Mouse (Mus musculus): ENCODE measurements around the gene Sgpp2. TPM values are rescaled to one million over a fixed set of nuclear protein-coding genes. Genes with fewer than 3 reads are reported as not detected.

Gene Sgpp2
- polyA plus RNA-seq, 1 experiment = 0.02 TPM

GRCm38 (mm10) chr1:78395191-78395735 lies 85.1 kb downstream of the Sgpp2 start:
- no peak for DNase-seq (ENCODE audit: low read depth in 1 of 2, low spot score in 2 of 2)
- WGBS = 83% methylated on average over 8 of the region's 8 CpGs
- Histone ChIP-seq H3K36me3 (ENCODE audit: control insufficient read depth, insufficient read depth, low read length) (no peaks in the 10 kb centered on the region), H3K27ac (ENCODE audit: insufficient read depth, low read length) (no peak overlapping the region), H3K27me3 (ENCODE audit: control insufficient read depth, insufficient read depth, low read length) (no peaks in the 10 kb centered on the region), H3K4me3 (ENCODE audit: extremely low read depth, insufficient read depth, insufficient read length) (no peak overlapping the region), H3K4me1 (ENCODE audit: control insufficient read depth, insufficient read depth, insufficient read length) (no peaks in the 10 kb centered on the region)
- TF ChIP-seq CTCF (IDR thresholded peaks at IDR 0.05; ENCODE audit: extremely low read depth, insufficient read depth, insufficient read length, insufficient replicate concordance) = no peak
- TF ChIP-seq POLR2A (IDR thresholded peaks at IDR 0.05; ENCODE audit: low read depth, low read length) = no peak

- no peak for TF ChIP-seq CTCF (IDR thresholded peaks at IDR 0.05; ENCODE audit: extremely low read depth, insufficient read depth, insufficient read length, insufficient replicate concordance)
- TF ChIP-seq POLR2A (IDR thresholded peaks at IDR 0.05; ENCODE audit: low read depth, low read length) = no peak
- H3K4me3 ChIP-seq (ENCODE audit: extremely low read depth, insufficient read depth, insufficient read length) = no peak overlapping the region
- no peaks in the 10 kb centered on the region for H3K4me1 ChIP-seq (ENCODE audit: control insufficient read depth, insufficient read depth, insufficient read length)
- DNase-seq (ENCODE audit: low read depth in 1 of 2, low spot score in 2 of 2) = no peak
- H3K27me3 ChIP-seq (ENCODE audit: control insufficient read depth, insufficient read depth, low read length) = no peaks in the 10 kb centered on the region
- H3K27ac ChIP-seq (ENCODE audit: insufficient read depth, low read length) = no peak overlapping the region
- no peaks in the 10 kb centered on the region for H3K36me3 ChIP-seq (ENCODE audit: control insufficient read depth, insufficient read depth, low read length)
- WGBS = 68% methylated on average over 6 of the region's 6 CpGs
Observed at GRCm38 (mm10) chr1:78395737-78396136, 85.6 kb downstream of the Sgpp2 start.

GRCm38 (mm10) chr1:78396320-78396913 lies 86.3 kb downstream of the Sgpp2 start:
- Histone ChIP-seq H3K4me3 (ENCODE audit: extremely low read depth, insufficient read depth, insufficient read length) (no peak overlapping the region), H3K27ac (ENCODE audit: insufficient read depth, low read length) (no peak overlapping the region), H3K4me1 (ENCODE audit: control insufficient read depth, insufficient read depth, insufficient read length) (no peaks in the 10 kb centered on the region), H3K36me3 (ENCODE audit: control insufficient read depth, insufficient read depth, low read length) (no peaks in the 10 kb centered on the region), H3K27me3 (ENCODE audit: control insufficient read depth, insufficient read depth, low read length) (no peaks in the 10 kb centered on the region)
- no peak for TF ChIP-seq CTCF (IDR thresholded peaks at IDR 0.05; ENCODE audit: extremely low read depth, insufficient read depth, insufficient read length, insufficient replicate concordance)
- no peak for TF ChIP-seq POLR2A (IDR thresholded peaks at IDR 0.05; ENCODE audit: low read depth, low read length)
- no peak for DNase-seq (ENCODE audit: low read depth in 1 of 2, low spot score in 2 of 2)
- WGBS = 37% methylated on average over 8 of the region's 8 CpGs

- Histone ChIP-seq H3K27ac (ENCODE audit: insufficient read depth, low read length) (no peak overlapping the region), H3K36me3 (ENCODE audit: control insufficient read depth, insufficient read depth, low read length) (no peaks in the 10 kb centered on the region), H3K4me3 (ENCODE audit: extremely low read depth, insufficient read depth, insufficient read length) (no peak overlapping the region), H3K4me1 (ENCODE audit: control insufficient read depth, insufficient read depth, insufficient read length) (no peaks in the 10 kb centered on the region), H3K27me3 (ENCODE audit: control insufficient read depth, insufficient read depth, low read length) (no peaks in the 10 kb centered on the region)
- 70% methylated on average over 3 of the region's 3 CpGs for WGBS
- no peak for DNase-seq (ENCODE audit: low read depth in 1 of 2, low spot score in 2 of 2)
- TF ChIP-seq CTCF (IDR thresholded peaks at IDR 0.05; ENCODE audit: extremely low read depth, insufficient read depth, insufficient read length, insufficient replicate concordance) (no peak), POLR2A (IDR thresholded peaks at IDR 0.05; ENCODE audit: low read depth, low read length) (no peak)
Observed at GRCm38 (mm10) chr1:78399755-78400154, 89.6 kb downstream of the Sgpp2 start.

DNA sequence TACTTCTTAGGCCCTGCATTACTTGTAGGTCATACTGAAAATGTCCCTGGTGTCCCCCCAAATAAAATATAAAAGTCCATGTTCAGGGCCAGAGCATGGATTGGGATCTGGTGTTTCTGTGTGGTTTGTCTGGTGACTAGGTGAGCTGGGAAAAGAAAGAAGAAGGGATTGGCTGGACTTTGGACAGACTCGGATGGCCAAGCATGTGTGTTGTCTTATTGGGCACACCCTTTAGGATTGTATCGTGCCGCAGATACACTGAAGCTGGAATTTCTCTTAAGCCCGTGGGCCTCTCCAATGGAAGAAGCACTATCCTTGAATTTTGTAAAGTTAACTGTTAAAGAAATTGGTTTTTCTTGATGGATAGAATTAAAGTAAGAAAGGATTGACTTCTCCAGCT lies 91.3 kb downstream of the Sgpp2 start:
- WGBS = 94% methylated on average over 4 of the region's 4 CpGs
- Histone ChIP-seq H3K36me3 (ENCODE audit: control insufficient read depth, insufficient read depth, low read length) (no peaks in the 10 kb centered on the region), H3K27ac (ENCODE audit: insufficient read depth, low read length) (no peak overlapping the region), H3K27me3 (ENCODE audit: control insufficient read depth, insufficient read depth, low read length) (no peaks in the 10 kb centered on the region), H3K4me3 (ENCODE audit: extremely low read depth, insufficient read depth, insufficient read length) (no peak overlapping the region), H3K4me1 (ENCODE audit: control insufficient read depth, insufficient read depth, insufficient read length) (no peaks in the 10 kb centered on the region)
- TF ChIP-seq CTCF (IDR thresholded peaks at IDR 0.05; ENCODE audit: extremely low read depth, insufficient read depth, insufficient read length, insufficient replicate concordance) (no peak), POLR2A (IDR thresholded peaks at IDR 0.05; ENCODE audit: low read depth, low read length) (no peak)
- DNase-seq (ENCODE audit: low read depth in 1 of 2, low spot score in 2 of 2) = no peak

GRCm38 (mm10) chr1:78409396-78409795 lies 99.3 kb downstream of the Sgpp2 start:
- Histone ChIP-seq H3K27ac (ENCODE audit: insufficient read depth, low read length) (no peak overlapping the region), H3K4me3 (ENCODE audit: extremely low read depth, insufficient read depth, insufficient read length) (no peak overlapping the region), H3K27me3 (ENCODE audit: control insufficient read depth, insufficient read depth, low read length) (no peaks in the 10 kb centered on the region), H3K4me1 (ENCODE audit: control insufficient read depth, insufficient read depth, insufficient read length) (no peaks in the 10 kb centered on the region), H3K36me3 (ENCODE audit: control insufficient read depth, insufficient read depth, low read length) (no peaks in the 10 kb centered on the region)
- DNase-seq (ENCODE audit: low read depth in 1 of 2, low spot score in 2 of 2) = no peak
- WGBS = 92% methylated on average over 2 of the region's 2 CpGs
- no peak for TF ChIP-seq POLR2A (IDR thresholded peaks at IDR 0.05; ENCODE audit: low read depth, low read length)
- TF ChIP-seq CTCF (IDR thresholded peaks at IDR 0.05; ENCODE audit: extremely low read depth, insufficient read depth, insufficient read length, insufficient replicate concordance) = no peak

GRCm38 (mm10) chr1:78412668-78413067 lies 102.5 kb downstream of the Sgpp2 start:
- no peaks in the 10 kb centered on the region for H3K27me3 ChIP-seq (ENCODE audit: control insufficient read depth, insufficient read depth, low read length)
- no peak overlapping the region for H3K4me3 ChIP-seq (ENCODE audit: extremely low read depth, insufficient read depth, insufficient read length)
- H3K36me3 ChIP-seq (ENCODE audit: control insufficient read depth, insufficient read depth, low read length) = 0 out of 2 replicates have a peak, but pooled peaks cover under 1% of the 10 kb centered on the region
- H3K27ac ChIP-seq (ENCODE audit: insufficient read depth, low read length) = no peak overlapping the region
- TF ChIP-seq POLR2A (IDR thresholded peaks at IDR 0.05; ENCODE audit: low read depth, low read length) = no peak
- TF ChIP-seq CTCF (IDR thresholded peaks at IDR 0.05; ENCODE audit: extremely low read depth, insufficient read depth, insufficient read length, insufficient replicate concordance) = no peak
- DNase-seq (ENCODE audit: low read depth in 1 of 2, low spot score in 2 of 2) = no peak
- H3K4me1 ChIP-seq (ENCODE audit: control insufficient read depth, insufficient read depth, insufficient read length) = no peaks in the 10 kb centered on the region
- WGBS = 45% methylated on average over 7 of the region's 7 CpGs
